Comparison of ENCODE assay signal across 13 mouse cellular contexts in the genomic region with DNA sequence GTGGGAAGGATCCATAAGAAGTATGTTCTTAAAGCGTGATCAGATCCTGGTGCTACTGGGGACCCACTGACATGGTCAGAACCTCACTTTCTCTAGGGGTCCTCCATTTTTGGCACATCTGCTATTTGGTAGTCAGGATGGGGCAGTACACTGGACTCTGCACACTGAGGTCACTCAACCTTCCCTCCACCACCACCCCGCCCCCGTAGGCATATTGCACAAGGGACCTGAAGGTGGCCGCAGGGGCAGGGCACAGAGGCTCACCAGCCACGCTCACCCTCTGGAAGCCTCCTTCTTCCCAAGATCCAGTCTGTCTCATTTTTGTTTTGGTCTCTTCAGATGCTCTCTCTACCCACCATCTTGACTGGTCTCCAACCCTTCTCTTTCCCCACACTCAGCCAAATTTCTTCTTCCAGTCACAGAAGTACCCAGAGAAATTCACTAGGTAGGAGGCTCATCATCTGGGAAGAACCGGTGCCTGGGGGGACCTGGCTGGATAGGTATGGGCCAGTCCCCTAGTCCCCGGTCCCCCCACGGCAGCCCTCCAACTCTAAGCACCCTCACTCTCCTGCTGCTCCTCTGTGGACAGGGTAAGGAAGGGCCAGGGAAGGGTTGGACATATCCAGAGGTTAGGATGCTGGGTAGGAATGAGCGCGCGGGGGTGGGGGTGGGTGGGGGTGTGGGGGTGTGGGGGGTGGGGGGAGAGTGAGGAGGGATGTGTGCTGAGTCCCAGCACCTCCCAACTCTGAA. TPM values are rescaled to one million over a fixed set of nuclear protein-coding genes. Genes with fewer than 3 reads are reported as not detected.
DNase-seq lines count a peak whose midpoint lies in the region; ATAC-seq lines count a peak whose summit lies in the region.
"Had no signal": no experiment of that assay in that cellular context is flagged by ENCODE, and none has a peak within 500 bp of the region (broad histone marks: within the 10 kb centered on the region; RNA-seq: fewer than 3 reads in every experiment).

No protein-coding gene starts in this region.

- H3K36me3 ChIP-seq in heart, embryonic 11.5 days (ENCODE audit: control insufficient read depth, insufficient read depth, low read length) = no peaks in the 10 kb centered on the region
- H3K36me3 ChIP-seq in embryonic facial prominence, embryonic 15.5 days = no peaks in the 10 kb centered on the region
- no peaks in the 10 kb centered on the region for H3K36me3 ChIP-seq in limb, embryonic 10.5 days
- H3K36me3 ChIP-seq in midbrain, embryonic 15.5 days (replicated peaks) = no peaks in the 10 kb centered on the region

- H3K27me3 ChIP-seq in heart, embryonic 11.5 days (ENCODE audit: control insufficient read depth, insufficient read depth, low read length) = peaks cover 17% of the 10 kb centered on the region
- peaks cover 34% of the 10 kb centered on the region for H3K27me3 ChIP-seq in embryonic facial prominence, embryonic 15.5 days
- peaks cover 63% of the 10 kb centered on the region for H3K27me3 ChIP-seq in limb, embryonic 10.5 days (ENCODE audit: low read depth, poor library complexity, severe bottlenecking)
- H3K27me3 ChIP-seq in midbrain, embryonic 15.5 days (replicated peaks) = peaks cover 30% of the 10 kb centered on the region

- peak overlapping the region; percentile 43 for H3K4me2 ChIP-seq in heart, embryonic 11.5 days
- peak overlapping the region; percentile 86; the same call in 1 of the 2 replicates for H3K4me2 ChIP-seq in embryonic facial prominence, embryonic 15.5 days (replicated peaks)
- peak overlapping the region; percentile 87 for H3K4me2 ChIP-seq in midbrain, embryonic 15.5 days

- 66% methylated on average over 11 of the region's 11 CpGs for WGBS in heart, embryonic 11.5 days (ENCODE audit: insufficient replicate concordance)
- 71% methylated on average over 11 of the region's 11 CpGs for WGBS in embryonic facial prominence, embryonic 15.5 days
- WGBS in limb, embryonic 10.5 days = 66% methylated on average over 11 of the region's 11 CpGs
- 84% methylated on average over 11 of the region's 11 CpGs for WGBS in midbrain, embryonic 15.5 days

- DNase-seq in heart, postnatal 4 days = no peak
- no peak for DNase-seq in limb, embryonic 10.5 days (ENCODE audit: low spot score)
- no peak for DNase-seq in MN1 (ENCODE audit: low spot score)
- no peak for DNase-seq in ovary, postnatal 10 days (ENCODE audit: low spot score)
- no peak for DNase-seq in frontal cortex, postnatal 36 days (ENCODE audit: low spot score in 2 of 2)
- DNase-seq: cerebellum, adult 11 months; thymus, postnatal 36 days had no signal

- H3K4me1 ChIP-seq in heart, embryonic 11.5 days (ENCODE audit: control insufficient read depth, insufficient read depth, low read length) = peaks cover 19% of the 10 kb centered on the region
- peaks cover 12% of the 10 kb centered on the region for H3K4me1 ChIP-seq in embryonic facial prominence, embryonic 15.5 days
- H3K4me1 ChIP-seq in limb, embryonic 10.5 days = peaks cover 18% of the 10 kb centered on the region
- H3K4me1 ChIP-seq in midbrain, embryonic 15.5 days = peaks cover 12% of the 10 kb centered on the region

- no peaks in the 10 kb centered on the region for H3K9me3 ChIP-seq in heart, embryonic 11.5 days (replicated peaks; ENCODE audit: control insufficient read depth, low read length)
- H3K9me3 ChIP-seq in embryonic facial prominence, embryonic 15.5 days (replicated peaks) = no peaks in the 10 kb centered on the region
- H3K9me3 ChIP-seq in limb, embryonic 10.5 days (replicated peaks) = no peaks in the 10 kb centered on the region
- H3K9me3 ChIP-seq in midbrain, embryonic 15.5 days = no peaks in the 10 kb centered on the region

- H3K9ac ChIP-seq in heart, embryonic 11.5 days (ENCODE audit: low read depth, low read length) = no peak overlapping the region
- no peak overlapping the region for H3K9ac ChIP-seq in embryonic facial prominence, embryonic 15.5 days
- H3K9ac ChIP-seq in midbrain, embryonic 15.5 days = no peak overlapping the region

- H3K27ac ChIP-seq in heart, embryonic 11.5 days (ENCODE audit: low read depth, low read length) = no peak overlapping the region
- no peak overlapping the region for H3K27ac ChIP-seq in embryonic facial prominence, embryonic 15.5 days (replicated peaks)
- no peak overlapping the region for H3K27ac ChIP-seq in limb, embryonic 10.5 days
- no peak overlapping the region for H3K27ac ChIP-seq in midbrain, embryonic 15.5 days

- no peak for ATAC-seq in heart, embryonic 11.5 days (replicated peaks; ENCODE audit: insufficient number of reproducible peaks, low FRiP score, low TSS enrichment)
- ATAC-seq in embryonic facial prominence, embryonic 15.5 days (ENCODE audit: insufficient number of reproducible peaks, low FRiP score, low TSS enrichment, low read depth) = no peak; the same call in 1 of the 2 replicates
- 0 out of 2 replicates have a peak, but pooled peaks have one; percentile 54 for ATAC-seq in midbrain, embryonic 15.5 days (replicated peaks)
- ATAC-seq: intestine, postnatal 0 days had no signal

- H3K4me3 ChIP-seq in heart, embryonic 11.5 days (ENCODE audit: low read depth, low read length) = peak overlapping the region; percentile 53; the same call in 1 of the 2 replicates
- H3K4me3 ChIP-seq in embryonic facial prominence, embryonic 15.5 days (replicated peaks) = no peak overlapping the region; the same call in 1 of the 2 replicates
- peak overlapping the region; percentile 61; the same call in 1 of the 2 replicates for H3K4me3 ChIP-seq in limb, embryonic 10.5 days
- H3K4me3 ChIP-seq in midbrain, embryonic 15.5 days = peak overlapping the region; percentile 45; the same call in 1 of the 2 replicates

RNA-seq across cellular contexts. Expression of a gene that starts 1.2 kb away (rescaled TPM):
- polyA plus RNA-seq in heart, embryonic 11.5 days (2014; fragmentation: Nextera tagmentation; extraction: Ambion mirVana) = 7.4 and 9.3 TPM in 2 replicates
- total RNA-seq in heart, postnatal 4 days (2021) = 10 to 100 TPM; 95.6 to 97.0 TPM
- 12.4 and 16.1 TPM in 2 replicates for polyA plus RNA-seq in embryonic facial prominence, embryonic 15.5 days (2015; fragmentation: Nextera tagmentation; extraction: Ambion mirVana)
- 0.58 and 0.84 TPM in 2 replicates for polyA plus RNA-seq in limb, embryonic 10.5 days (2016; fragmentation: Nextera tagmentation; extraction: Ambion mirVana)
- polyA plus RNA-seq in midbrain, embryonic 15.5 days (2015; fragmentation: Nextera tagmentation; extraction: Ambion mirVana) = 1.2 and 1.4 TPM in 2 replicates
- total RNA-seq: CH12.LX had no signal
- polyA plus RNA-seq: intestine, postnatal 0 days had no signal

RNA-seq across cellular contexts. Expression of a gene that starts 31.6 kb away (rescaled TPM):
- 106 and 121 TPM in 2 replicates for polyA plus RNA-seq in heart, embryonic 11.5 days (2014; fragmentation: Nextera tagmentation; extraction: Ambion mirVana)
- total RNA-seq in heart, postnatal 4 days (2021) = 100 to 1,000 TPM; 286 to 331 TPM
- 179 and 184 TPM in 2 replicates for polyA plus RNA-seq in embryonic facial prominence, embryonic 15.5 days (2015; fragmentation: Nextera tagmentation; extraction: Ambion mirVana)
- polyA plus RNA-seq in limb, embryonic 10.5 days (2016; fragmentation: Nextera tagmentation; extraction: Ambion mirVana) = 28.5 and 43.4 TPM in 2 replicates
- polyA plus RNA-seq in midbrain, embryonic 15.5 days (2015; fragmentation: Nextera tagmentation; extraction: Ambion mirVana) = 52.0 TPM in 2 replicates

RNA-seq across cellular contexts. Expression of a gene that starts 50.6 kb away (rescaled TPM):
- 1.2 and 1.5 TPM in 2 replicates for polyA plus RNA-seq in heart, embryonic 11.5 days (2014; fragmentation: Nextera tagmentation; extraction: Ambion mirVana)
- total RNA-seq in heart, postnatal 4 days (2021) = 1 to 10 TPM; 2.5 to 2.9 TPM
- 1.5 and 2.0 TPM in 2 replicates for polyA plus RNA-seq in embryonic facial prominence, embryonic 15.5 days (2015; fragmentation: Nextera tagmentation; extraction: Ambion mirVana)
- polyA plus RNA-seq in limb, embryonic 10.5 days (2016; fragmentation: Nextera tagmentation; extraction: Ambion mirVana) = 0.60 and 2.0 TPM in 2 replicates
- polyA plus RNA-seq in midbrain, embryonic 15.5 days (2015; fragmentation: Nextera tagmentation; extraction: Ambion mirVana) = 1.1 and 2.1 TPM in 2 replicates
- total RNA-seq: left cerebral cortex, postnatal 10 days had no signal
